Mouse (Mus musculus) layer of hippocampus, adult 18-20 months (tissue): Measurements from ENCODE around the gene 2610028H24Rik. TPM values are rescaled to one million over a fixed set of nuclear protein-coding genes. Genes with fewer than 3 reads are reported as not detected.

Experiments
- DNase-seq, 2 experiments: peaks; one replicate each; pipeline ENCODE4 v3.0.0; 2022; ENCODE audit warnings: low spot score in 2 of 2
- long read RNA-seq: library from polyadenylated mRNA; stranded (forward); transcript quantifications from one replicate; pipeline ENCODE4 v2.0.0, GENCODE M21; 2021
- total RNA-seq, 2 experiments: library from RNA; stranded (reverse); gene quantifications; 2 replicates each; pipeline ENCODE4 v1.2.3; 2021

The 2610028H24Rik gene
- total RNA-seq = not detected
- long read RNA-seq = 0 reads

DNA sequence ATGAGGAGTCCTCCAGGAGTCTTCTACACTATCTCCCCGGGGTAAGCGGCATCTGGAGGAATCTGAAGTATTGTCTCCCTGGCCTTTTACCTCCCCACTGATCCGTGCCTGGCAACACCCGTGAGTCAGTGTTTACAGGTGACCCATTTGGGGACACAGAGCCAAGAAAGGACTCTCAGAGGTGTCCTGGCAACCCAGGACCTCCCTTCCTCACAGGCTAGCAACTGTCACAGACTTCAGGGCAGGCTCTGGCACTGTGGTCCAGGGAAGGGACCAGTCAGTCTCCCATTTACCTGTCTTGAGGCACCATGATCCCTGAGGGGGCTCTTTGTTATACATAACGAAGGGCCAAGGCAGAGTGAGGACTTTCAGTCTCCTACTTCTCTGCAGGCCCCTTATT is at the start of gene 2610028H24Rik:
Gene 2610028H24Rik (plus strand): TSS at position 231 of the 400 bp plus-strand sequence.
- no peak for DNase-seq

DNA sequence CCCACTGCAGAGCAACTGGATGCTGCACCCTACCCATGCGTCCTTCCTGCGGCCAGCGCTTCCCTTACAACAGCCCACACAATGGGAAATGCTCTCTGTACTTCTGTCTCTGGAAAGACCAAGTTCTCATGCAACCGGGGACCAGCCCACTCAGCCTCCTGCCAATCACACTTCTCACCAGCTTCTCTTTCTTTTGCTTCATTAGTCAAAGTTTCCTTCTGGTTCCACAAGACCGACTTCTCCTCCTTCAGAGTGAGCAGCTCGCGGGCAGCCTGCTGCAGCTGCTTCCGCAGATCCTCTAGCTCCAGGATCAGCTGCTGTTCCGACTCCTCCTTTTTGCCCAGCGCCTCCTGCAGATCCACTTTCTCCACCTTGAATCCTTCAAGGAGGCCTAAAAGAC is 40.4 kb upstream of the 2610028H24Rik start:
- DNase-seq = peak; percentile 28 to 65

GRCm38 (mm10) chr10:76416811-76417210 is 32.1 kb upstream of the 2610028H24Rik start:
- peak in 1 of 2 experiments; percentile 43 for DNase-seq

- DNase-seq = no peak
Measured at GRCm38 (mm10) chr10:76425674-76426073, 23.2 kb upstream of the 2610028H24Rik start.

GRCm38 (mm10) chr10:76433925-76434324 is 15.0 kb upstream of the 2610028H24Rik start:
- DNase-seq = no peak

DNA sequence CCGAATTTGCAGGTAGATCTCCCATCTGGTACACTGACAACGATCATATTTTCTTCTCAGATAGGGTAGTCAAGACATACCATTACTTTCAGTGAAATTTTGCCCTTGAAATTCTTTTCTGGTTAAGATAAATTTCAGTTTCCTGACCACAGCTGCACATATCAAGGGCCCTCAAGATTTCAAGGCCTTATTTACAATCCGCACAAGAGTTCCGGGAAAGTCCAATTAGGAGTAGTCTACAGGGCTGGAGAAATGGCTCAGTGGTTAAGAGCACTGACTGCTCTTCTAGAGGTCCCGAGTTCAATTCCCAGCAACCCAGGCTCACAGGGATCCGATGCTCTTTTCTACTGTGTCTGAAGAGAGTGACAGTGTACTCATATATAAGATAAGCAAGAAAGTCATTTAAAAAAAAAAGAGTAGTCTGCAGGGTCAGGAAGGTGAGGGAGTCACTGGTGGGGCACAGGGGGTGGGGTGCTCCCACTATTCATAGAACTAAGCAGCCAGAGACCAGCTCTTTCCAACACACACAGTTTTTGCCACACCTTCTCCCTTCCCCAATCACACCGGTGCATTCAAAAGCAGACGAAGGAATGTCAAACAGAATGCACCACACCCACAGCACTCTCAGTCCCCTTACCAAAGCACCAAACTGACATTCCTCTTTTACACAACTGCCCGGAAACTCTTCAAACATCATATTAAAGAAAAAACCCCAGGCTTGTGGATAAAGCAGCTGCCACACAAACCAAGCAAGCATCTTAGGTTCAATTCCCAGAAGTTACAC is 9.6 kb upstream of the 2610028H24Rik start:
- no peak for DNase-seq

- DNase-seq = no peak
Measured at GRCm38 (mm10) chr10:76440281-76440680, 8.6 kb upstream of the 2610028H24Rik start, which contains the start of gene AC141477.1. AC141477.1 (minus strand) TSS chr10:76440444.

GRCm38 (mm10) chr10:76442178-76443088 is 6.4 kb upstream of the 2610028H24Rik start, which contains the start of gene Pcnt:
Pcnt (minus strand) TSS chr10:76442786.
- peak; percentile 97 for DNase-seq

- DNase-seq = no peak
Measured at GRCm38 (mm10) chr10:76445996-76446681, 2.7 kb upstream of the 2610028H24Rik start.

- DNase-seq = no peak
Measured at GRCm38 (mm10) chr10:76447406-76448229, 1.3 kb upstream of the 2610028H24Rik start.

DNA sequence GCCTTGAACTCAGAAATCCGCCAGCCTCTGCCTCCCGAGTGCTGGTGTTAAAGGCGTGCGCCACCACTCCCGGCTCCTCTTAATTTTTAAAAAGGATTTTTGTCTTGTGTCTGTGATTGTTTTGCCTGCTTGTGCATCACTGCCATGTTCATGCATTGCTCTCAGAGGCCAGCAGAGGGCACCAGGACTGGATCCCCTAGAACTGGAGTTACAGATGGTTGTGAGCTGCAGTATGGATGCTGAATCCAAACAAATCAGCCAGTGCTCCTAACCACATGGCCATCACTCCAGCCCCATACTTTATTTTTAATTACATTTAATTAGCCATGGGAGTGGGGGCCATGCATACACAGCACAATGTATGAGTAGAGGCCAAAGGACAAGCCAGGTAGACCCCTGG is 6.4 kb downstream of the 2610028H24Rik start:
- peak in 1 of 2 experiments; percentile 69 for DNase-seq

DNA sequence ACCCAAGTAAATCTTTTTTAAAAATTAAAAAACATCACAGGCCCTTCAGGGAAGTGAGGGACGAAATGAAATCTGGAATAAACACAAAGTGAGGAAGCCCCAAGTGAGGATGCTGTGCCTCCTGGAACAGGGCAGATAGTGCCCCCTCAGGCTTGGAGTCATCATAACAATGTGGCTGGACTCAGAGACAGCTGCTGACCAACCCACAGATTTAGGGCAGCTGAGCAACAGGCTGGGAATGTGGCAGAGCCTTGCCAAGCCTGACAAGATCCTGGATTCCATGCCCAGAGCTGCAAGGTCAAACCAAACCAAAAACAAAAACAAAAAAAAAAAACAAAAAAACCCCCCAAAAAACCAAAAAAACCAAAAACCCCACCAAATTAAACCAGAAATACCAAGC is 12.4 kb downstream of the 2610028H24Rik start:
- no peak for DNase-seq

DNA sequence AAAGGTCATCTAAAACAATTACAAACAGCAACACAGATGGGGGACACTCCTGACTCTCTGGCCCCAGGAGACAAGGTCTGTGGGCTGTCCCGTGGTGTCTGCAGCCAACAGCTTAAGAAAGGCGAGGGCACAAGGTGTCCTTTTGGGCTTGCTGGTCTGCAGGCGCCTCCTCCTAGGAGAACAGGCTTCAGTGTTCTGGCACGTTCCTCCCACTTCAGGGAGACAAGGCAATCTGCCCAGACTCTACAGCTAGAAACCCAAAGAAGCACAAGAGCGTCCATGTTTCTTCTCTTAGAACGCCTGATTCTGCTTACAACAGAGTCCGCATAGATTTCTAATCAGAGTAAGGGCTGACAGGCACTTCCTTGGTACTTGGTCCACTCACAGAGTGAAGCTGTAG is 13.4 kb downstream of the 2610028H24Rik start:
- DNase-seq = peak in 1 of 2 experiments; percentile 23

DNA sequence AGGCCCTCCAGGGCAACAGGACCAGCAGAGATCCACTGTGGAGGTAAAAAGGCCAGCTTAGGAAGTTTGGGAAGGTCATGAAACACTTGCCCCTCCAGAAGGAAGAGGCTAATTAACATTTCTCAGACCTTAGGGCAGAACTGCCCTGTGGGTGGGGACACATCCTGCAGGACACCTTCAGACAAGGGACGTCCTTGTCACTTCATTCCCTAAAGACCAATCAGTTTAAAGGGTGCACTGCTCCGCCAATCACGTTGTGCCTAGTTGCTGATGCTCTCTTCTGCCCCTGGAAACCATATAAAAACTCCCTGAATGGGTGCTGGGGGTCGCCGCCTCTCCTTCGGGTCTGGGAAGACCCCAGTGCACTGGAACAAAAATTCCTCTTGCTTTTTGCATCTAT is 13.8 kb downstream of the 2610028H24Rik start:
- no peak for DNase-seq

- peak; percentile 85 to 92 for DNase-seq
Measured at GRCm38 (mm10) chr10:76468203-76469162, 19.6 kb downstream of the 2610028H24Rik start, which contains the start of the genes Mcm3ap and Ybey. Mcm3ap (plus strand) TSS chr10:76468927. Ybey (minus strand) TSS chr10:76469114.

DNA sequence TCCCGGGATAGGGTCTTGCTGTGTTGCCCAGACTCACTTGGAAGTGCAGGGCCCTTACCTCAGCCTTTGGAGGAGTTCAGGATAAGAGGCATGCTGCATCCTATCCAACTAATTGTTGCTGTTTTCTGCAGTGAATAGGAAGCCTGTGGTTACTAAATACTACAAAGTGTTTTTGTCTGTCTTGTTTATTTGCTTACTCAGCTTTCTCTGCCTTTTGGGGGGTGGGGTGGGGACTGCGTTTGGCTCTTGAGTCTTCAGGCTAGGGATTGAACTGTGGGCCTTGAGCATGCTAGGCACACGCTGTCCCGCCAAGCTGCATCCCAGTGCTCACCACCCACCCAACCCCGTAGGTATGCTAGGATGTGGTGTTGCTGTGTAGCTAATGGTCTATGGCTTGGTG is 24.9 kb downstream of the 2610028H24Rik start:
- DNase-seq = no peak

DNA sequence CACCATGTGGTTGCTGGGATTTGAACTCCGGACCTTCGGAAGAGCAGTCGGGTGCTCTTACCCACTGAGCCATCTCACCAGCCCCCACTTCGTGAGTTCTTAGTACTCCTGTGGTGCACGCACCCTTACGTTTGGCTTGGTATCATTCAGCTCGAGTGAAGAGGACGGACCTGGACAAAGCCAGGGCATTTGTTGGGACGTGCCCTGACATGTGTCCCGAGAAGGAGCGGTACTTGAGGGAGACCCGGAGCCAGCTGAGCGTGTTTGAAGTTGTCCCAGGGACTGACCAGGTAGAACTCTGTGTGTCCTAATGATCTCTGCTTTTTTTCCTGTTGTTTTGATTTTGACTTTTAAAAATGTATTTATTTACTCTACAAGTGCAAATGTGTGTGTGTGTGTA is 32.0 kb downstream of the 2610028H24Rik start:
- no peak for DNase-seq

GRCm38 (mm10) chr10:76481480-76481879 is 32.6 kb downstream of the 2610028H24Rik start:
- no peak for DNase-seq

DNA sequence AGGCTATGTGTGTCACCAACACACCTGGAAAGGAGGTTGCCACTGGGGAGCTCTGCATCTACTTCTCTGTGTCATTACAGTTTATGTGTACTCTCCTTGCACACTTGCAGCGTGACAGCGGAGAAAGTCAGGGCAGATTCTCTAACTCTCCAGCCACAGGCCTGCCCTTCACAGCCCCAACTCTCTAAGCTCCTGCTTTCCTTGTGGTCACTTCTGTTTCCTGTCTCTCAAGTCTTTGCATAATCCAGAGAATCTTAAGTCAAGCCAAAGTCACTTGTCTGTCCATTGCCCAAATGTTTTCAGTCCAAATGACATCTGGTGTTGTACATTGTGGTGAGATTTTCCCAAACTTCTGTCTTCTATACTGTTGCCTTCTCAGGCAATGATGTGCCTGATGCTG is 37.4 kb downstream of the 2610028H24Rik start:
- no peak for DNase-seq
